Mouse (Mus musculus): ENCODE measurements around the gene Olfr1086. TPM values are rescaled to one million over a fixed set of nuclear protein-coding genes. Genes with fewer than 3 reads are reported as not detected.
"Not testable (repeated sequence)": the region's sequence is repeated elsewhere in the genome, so short reads cannot be mapped to it uniquely, and the experiment has no call there.

The Olfr1086 gene
- not detected in 2 replicates for polyA plus RNA-seq (2015; fragmentation: Nextera tagmentation; extraction: Ambion mirVana)

GRCm38 (mm10) chr2:86679992-86680391, at the start of gene Olfr1086:
TSS of gene Olfr1086 (minus strand) at chr2:86680092.
- Histone ChIP-seq H3K4me1 (ENCODE audit: control insufficient read depth, low read depth, low read length) (no peaks in the 10 kb centered on the region), H3K4me2 (ENCODE audit: low read depth, low read length) (no peak within 1 kb of the TSS), H3K9me3 (replicated peaks; ENCODE audit: control insufficient read depth, low read length) (no peaks in the 10 kb centered on the region), H3K36me3 (ENCODE audit: control insufficient read depth, insufficient read depth) (no peaks in the 10 kb centered on the region), H3K27me3 (ENCODE audit: control insufficient read depth, insufficient read depth, low read depth, low read length) (no peaks in the 10 kb centered on the region), H3K27ac (ENCODE audit: low read length) (no peak within 1 kb of the TSS), H3K9ac (ENCODE audit: low read depth, low read length) (no peak within 1 kb of the TSS), H3K4me3 (ENCODE audit: low read depth, low read length) (no peak within 1 kb of the TSS)
- no peak for ATAC-seq (ENCODE audit: low read depth)
- 67% methylated on average over 2 of the region's 2 CpGs for WGBS (ENCODE audit: insufficient replicate concordance)

- Histone ChIP-seq H3K9me3 (replicated peaks; ENCODE audit: control insufficient read depth, low read length) (no peaks in the 10 kb centered on the region), H3K4me3 (ENCODE audit: low read depth, low read length) (no peak within 1 kb of the TSS), H3K27ac (ENCODE audit: low read length) (no peak within 1 kb of the TSS), H3K27me3 (ENCODE audit: control insufficient read depth, insufficient read depth, low read depth, low read length) (no peaks in the 10 kb centered on the region), H3K36me3 (ENCODE audit: control insufficient read depth, insufficient read depth) (no peaks in the 10 kb centered on the region), H3K4me2 (ENCODE audit: low read depth, low read length) (no peak within 1 kb of the TSS), H3K4me1 (ENCODE audit: control insufficient read depth, low read depth, low read length) (no peaks in the 10 kb centered on the region), H3K9ac (ENCODE audit: low read depth, low read length) (no peak within 1 kb of the TSS)
- no peak for ATAC-seq (ENCODE audit: low read depth)
Measured at GRCm38 (mm10) chr2:86698295-86698694, 18.4 kb upstream of the Olfr1086 start, which contains the start of gene Olfr1087. TSS of gene Olfr1087 (minus strand) at chr2:86698395.

GRCm38 (mm10) chr2:86661919-86662318, 18.0 kb downstream of the Olfr1086 start, which contains the start of gene Olfr1085:
TSS of gene Olfr1085 (minus strand) at chr2:86662019.
- no peaks in the 10 kb centered on the region for H3K9me3 ChIP-seq (replicated peaks; ENCODE audit: control insufficient read depth, low read length)
- H3K4me3 ChIP-seq (ENCODE audit: low read depth, low read length): no peak within 1 kb of the TSS
- ATAC-seq (ENCODE audit: low read depth): no peak
- WGBS (ENCODE audit: insufficient replicate concordance): 10% methylated on average over 1 of the region's 1 CpGs
- H3K27ac ChIP-seq (ENCODE audit: low read length): no peak within 1 kb of the TSS
- H3K27me3 ChIP-seq (ENCODE audit: control insufficient read depth, insufficient read depth, low read depth, low read length): no peaks in the 10 kb centered on the region
- no peaks in the 10 kb centered on the region for H3K4me1 ChIP-seq (ENCODE audit: control insufficient read depth, low read depth, low read length)
- no peaks in the 10 kb centered on the region for H3K36me3 ChIP-seq (ENCODE audit: control insufficient read depth, insufficient read depth)
- H3K4me2 ChIP-seq (ENCODE audit: low read depth, low read length): no peak within 1 kb of the TSS
- no peak within 1 kb of the TSS for H3K9ac ChIP-seq (ENCODE audit: low read depth, low read length)

- not testable (repeated sequence) for ATAC-seq (ENCODE audit: low read depth); H3K4me1 ChIP-seq (ENCODE audit: control insufficient read depth, low read depth, low read length); H3K4me3 ChIP-seq (ENCODE audit: low read depth, low read length); H3K27me3 ChIP-seq (ENCODE audit: control insufficient read depth, insufficient read depth, low read depth, low read length); H3K27ac ChIP-seq (ENCODE audit: low read length); H3K36me3 ChIP-seq (ENCODE audit: control insufficient read depth, insufficient read depth); H3K9ac ChIP-seq (ENCODE audit: low read depth, low read length); H3K4me2 ChIP-seq (ENCODE audit: low read depth, low read length); H3K9me3 ChIP-seq (replicated peaks; ENCODE audit: control insufficient read depth, low read length)
- WGBS (ENCODE audit: insufficient replicate concordance): 64% methylated on average over 1 of the region's 1 CpGs
Measured at GRCm38 (mm10) chr2:86639625-86640024, 40.3 kb downstream of the Olfr1086 start, which contains the start of gene Olfr1084. TSS of gene Olfr1084 (minus strand) at chr2:86639725.

Other genes with a start within 250 kb of the Olfr1086 start
- not detected in 2 replicates for gene Olfr1065, start 229.5 kb downstream of the Olfr1086 start, polyA plus RNA-seq (2015; fragmentation: Nextera tagmentation; extraction: Ambion mirVana)
- not detected in 2 replicates for gene Olfr1066, start 223.8 kb downstream of the Olfr1086 start, polyA plus RNA-seq (2015; fragmentation: Nextera tagmentation; extraction: Ambion mirVana)
- not detected in 2 replicates for gene Olfr228, start 192.7 kb downstream of the Olfr1086 start, polyA plus RNA-seq (2015; fragmentation: Nextera tagmentation; extraction: Ambion mirVana)
- gene Olfr1076, start 171.6 kb downstream of the Olfr1086 start, polyA plus RNA-seq (2015; fragmentation: Nextera tagmentation; extraction: Ambion mirVana): not detected in 2 replicates
- gene Olfr1079, start 137.6 kb downstream of the Olfr1086 start, polyA plus RNA-seq (2015; fragmentation: Nextera tagmentation; extraction: Ambion mirVana): not detected in 2 replicates
- not detected in 2 replicates for gene Olfr1080, start 121.9 kb downstream of the Olfr1086 start, polyA plus RNA-seq (2015; fragmentation: Nextera tagmentation; extraction: Ambion mirVana)
- not detected in 2 replicates for gene Olfr1082, start 81.1 kb downstream of the Olfr1086 start, polyA plus RNA-seq (2015; fragmentation: Nextera tagmentation; extraction: Ambion mirVana)
- gene Olfr1084, start 40.4 kb downstream of the Olfr1086 start, polyA plus RNA-seq (2015; fragmentation: Nextera tagmentation; extraction: Ambion mirVana): not detected in 2 replicates
- gene Olfr1085, start 18.1 kb downstream of the Olfr1086 start, polyA plus RNA-seq (2015; fragmentation: Nextera tagmentation; extraction: Ambion mirVana): not detected in 2 replicates
- gene Olfr1087, start 18.3 kb upstream of the Olfr1086 start, polyA plus RNA-seq (2015; fragmentation: Nextera tagmentation; extraction: Ambion mirVana): not detected in 2 replicates
- gene Olfr1089, start 53.6 kb upstream of the Olfr1086 start, polyA plus RNA-seq (2015; fragmentation: Nextera tagmentation; extraction: Ambion mirVana): not detected in 2 replicates
- gene Olfr1090, start 78.9 kb upstream of the Olfr1086 start, polyA plus RNA-seq (2015; fragmentation: Nextera tagmentation; extraction: Ambion mirVana): not detected in 2 replicates
- not detected in 2 replicates for gene Olfr1093, start 102.4 kb upstream of the Olfr1086 start, polyA plus RNA-seq (2015; fragmentation: Nextera tagmentation; extraction: Ambion mirVana)
- gene Olfr141, start 129.9 kb upstream of the Olfr1086 start, polyA plus RNA-seq (2015; fragmentation: Nextera tagmentation; extraction: Ambion mirVana): not detected in 2 replicates
- not detected in 2 replicates for gene Olfr1094, start 144.6 kb upstream of the Olfr1086 start, polyA plus RNA-seq (2015; fragmentation: Nextera tagmentation; extraction: Ambion mirVana)
- gene Olfr1095, start 171.6 kb upstream of the Olfr1086 start, polyA plus RNA-seq (2015; fragmentation: Nextera tagmentation; extraction: Ambion mirVana): not detected in 2 replicates
- gene Gm13723, start 194.7 kb upstream of the Olfr1086 start, polyA plus RNA-seq (2015; fragmentation: Nextera tagmentation; extraction: Ambion mirVana): not detected in 2 replicates
- gene Olfr1097, start 212.1 kb upstream of the Olfr1086 start, polyA plus RNA-seq (2015; fragmentation: Nextera tagmentation; extraction: Ambion mirVana): not detected in 2 replicates
- not detected in 2 replicates for gene Olfr1098, start 244.5 kb upstream of the Olfr1086 start, polyA plus RNA-seq (2015; fragmentation: Nextera tagmentation; extraction: Ambion mirVana)